Mouse (Mus musculus): Measurements from ENCODE around the gene Trappc6a.
"Not testable (repeated sequence)": the region's sequence is repeated elsewhere in the genome, so short reads cannot be mapped to it uniquely, and the experiment has no call there.

Gene Trappc6a

GRCm38 (mm10) chr7:19491731-19492130 is 16.5 kb upstream of the Trappc6a start:
- peak; percentile 71 to 80 for DNase-seq

- DNase-seq: peak; percentile 27 to 48
Measured at GRCm38 (mm10) chr7:19494751-19495474, 13.3 kb upstream of the Trappc6a start.

GRCm38 (mm10) chr7:19495521-19496213 is 12.5 kb upstream of the Trappc6a start:
- peak; percentile 76 to 84 for DNase-seq

GRCm38 (mm10) chr7:19496214-19496555 is 12.0 kb upstream of the Trappc6a start:
- no peak for DNase-seq

- peak; percentile 30 to 43 for DNase-seq
Measured at GRCm38 (mm10) chr7:19498326-19498725, 9.9 kb upstream of the Trappc6a start.

GRCm38 (mm10) chr7:19500420-19501363 is 7.5 kb upstream of the Trappc6a start:
- no peak for DNase-seq

GRCm38 (mm10) chr7:19501658-19502057 is 6.5 kb upstream of the Trappc6a start:
- no peak for DNase-seq

- DNase-seq: peak; percentile 39 to 51
Measured at GRCm38 (mm10) chr7:19503481-19504068, 4.6 kb upstream of the Trappc6a start.

GRCm38 (mm10) chr7:19506326-19506725 is 1.9 kb upstream of the Trappc6a start:
- DNase-seq: no peak

- peak in 1 of 2 experiments; percentile 28 for DNase-seq
Measured at GRCm38 (mm10) chr7:19506969-19507611, 1.1 kb upstream of the Trappc6a start.

- DNase-seq: no peak
Measured at GRCm38 (mm10) chr7:19507612-19507981, 598 bp upstream of the Trappc6a start.

- DNase-seq: no peak
Measured at GRCm38 (mm10) chr7:19508924-19509568, 851 bp downstream of the Trappc6a start.

- DNase-seq: no peak
Measured at GRCm38 (mm10) chr7:19509786-19510185, 1.6 kb downstream of the Trappc6a start.

GRCm38 (mm10) chr7:19511934-19512333 is 3.7 kb downstream of the Trappc6a start:
- not testable (repeated sequence) for DNase-seq

GRCm38 (mm10) chr7:19512353-19512752 is 4.2 kb downstream of the Trappc6a start:
- no peak for DNase-seq

GRCm38 (mm10) chr7:19517652-19518365 is 9.6 kb downstream of the Trappc6a start, which contains the start of gene Nkpd1:
Nkpd1 (plus strand) TSS chr7:19517838.
- DNase-seq: no peak

GRCm38 (mm10) chr7:19520032-19520431 is 11.8 kb downstream of the Trappc6a start:
- no peak for DNase-seq

- no peak for DNase-seq
Measured at GRCm38 (mm10) chr7:19523017-19523756, 15.0 kb downstream of the Trappc6a start.

- DNase-seq: peak in 1 of 2 experiments; percentile 41
Measured at GRCm38 (mm10) chr7:19523757-19524419, 15.7 kb downstream of the Trappc6a start.

All from kidney, adult 8-10 months (tissue).